Mouse (Mus musculus) lung, postnatal 36 days (tissue): Measurements from ENCODE around the gene 4933402D24Rik.
A peak's percentile ranks its signal among the peaks of the same experiment; 100 is the strongest.

ENCODE experiments used
- DNase-seq: peaks from one replicate; pipeline ENCODE4 v3.0.0; 2022; ENCODE audit warnings: mixed read lengths

Gene 4933402D24Rik

DNA sequence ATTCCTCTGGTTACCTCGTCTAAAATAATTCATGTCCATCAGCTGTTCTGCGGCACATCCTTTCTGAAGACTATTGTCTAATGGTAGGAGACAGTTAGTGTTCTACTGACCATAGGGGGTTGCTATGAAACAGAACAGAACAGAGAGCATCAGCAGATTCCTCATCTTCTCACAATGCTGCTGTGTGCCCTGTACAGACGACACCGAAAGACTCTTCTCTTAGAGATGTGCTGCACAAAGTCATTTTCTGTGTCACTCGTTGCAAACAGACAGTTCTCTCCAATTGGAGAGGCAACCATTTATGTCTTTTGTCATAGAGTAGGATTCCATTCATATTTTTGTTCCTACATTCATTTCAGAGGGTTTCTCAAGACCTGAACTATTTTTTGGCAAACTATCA, at the start of gene 4933402D24Rik:
Gene 4933402D24Rik (minus strand): TSS at position 101 of the 400 bp plus-strand sequence.
- DNase-seq, result no peak

DNA sequence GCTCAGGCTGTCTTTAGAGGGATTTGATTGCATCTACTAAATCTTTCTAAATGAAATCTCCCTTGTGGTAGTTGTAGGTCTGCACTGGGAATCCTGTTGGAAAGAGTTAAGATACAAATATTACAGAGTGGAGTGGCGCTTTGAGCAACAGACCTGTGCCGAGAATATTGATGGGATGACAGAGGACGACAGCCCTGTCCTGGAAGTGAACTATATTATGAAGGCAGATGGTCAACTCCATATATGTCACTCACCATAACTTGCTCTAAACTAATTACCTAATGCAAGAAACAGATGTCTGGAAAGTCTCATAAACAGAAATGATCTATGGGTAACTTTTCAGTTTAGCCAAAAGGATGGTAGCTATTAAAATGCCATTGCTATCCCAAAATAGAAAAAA, 39.5 kb upstream of the 4933402D24Rik start:
- no peak for DNase-seq

DNA sequence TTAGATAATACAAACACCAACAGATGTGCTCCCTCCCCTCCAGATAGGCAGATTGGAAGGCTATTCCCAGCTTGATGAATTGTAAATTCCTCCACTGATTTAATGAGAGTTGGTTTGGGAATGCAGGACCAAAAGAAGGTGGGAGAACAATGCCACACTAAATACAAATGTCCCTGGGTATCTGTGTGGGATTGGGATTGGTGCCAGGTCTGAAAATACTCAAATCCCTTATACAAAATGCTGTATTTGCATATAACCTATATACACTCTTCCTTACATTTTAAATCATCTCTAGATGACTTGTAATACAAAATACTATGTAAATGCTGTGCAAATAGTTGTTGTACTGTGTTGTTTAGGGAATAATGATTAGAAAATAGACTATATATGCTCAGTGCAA, 36.0 kb upstream of the 4933402D24Rik start:
- no peak for DNase-seq

DNA sequence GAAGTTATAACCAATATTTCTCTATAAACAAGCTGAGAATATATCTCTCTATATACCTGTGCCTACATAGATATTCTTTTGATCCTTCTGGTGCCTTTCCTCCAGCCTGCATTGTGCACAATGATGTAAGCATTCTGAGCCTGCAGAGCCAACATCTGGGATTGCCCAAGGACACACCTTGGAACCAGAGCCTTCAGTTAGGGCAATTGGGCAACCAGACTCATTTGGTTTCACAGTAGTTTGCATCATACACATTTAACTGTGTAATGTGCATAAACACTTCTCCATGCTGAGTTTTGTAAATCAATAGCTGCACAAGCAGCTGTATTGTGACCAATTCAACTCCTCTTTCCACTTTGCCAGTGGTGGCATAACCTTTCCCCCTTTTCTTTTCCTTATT, 25.3 kb upstream of the 4933402D24Rik start:
- peak; percentile 18 for DNase-seq

DNA sequence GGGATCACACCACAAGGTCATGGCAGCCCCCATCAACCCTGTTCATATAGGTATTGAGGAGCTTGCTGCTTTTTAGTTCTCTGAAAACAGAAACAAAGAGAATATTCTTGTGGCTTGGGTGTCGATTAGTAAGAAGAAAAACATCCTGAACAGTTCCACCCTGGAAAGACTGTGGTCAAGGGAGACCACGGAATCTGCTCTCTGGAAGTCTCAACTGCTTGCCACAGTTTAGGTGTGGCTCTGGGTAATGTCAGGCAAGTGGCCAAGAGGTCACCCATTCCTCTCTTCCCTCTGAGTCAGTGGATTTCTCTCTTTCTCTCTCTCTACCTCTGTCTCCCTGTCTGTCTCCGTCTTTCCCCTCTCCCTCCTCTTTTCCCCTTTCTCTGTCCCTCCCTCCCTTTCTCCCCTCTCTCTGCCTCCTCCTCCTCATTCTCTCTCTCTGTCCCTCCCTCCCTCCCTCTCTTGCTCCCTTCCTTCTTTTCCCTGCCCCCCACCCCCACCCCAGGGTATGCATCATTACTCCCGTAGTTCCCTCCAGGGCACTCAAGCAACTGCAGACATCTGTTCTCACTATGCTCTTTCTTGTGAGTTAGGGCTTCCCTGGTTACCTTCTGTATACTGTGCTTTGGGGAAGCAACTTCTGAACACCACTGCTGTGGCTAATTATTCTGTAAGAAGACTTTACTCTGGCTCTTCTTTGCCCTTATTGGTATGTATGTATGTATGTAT, 8.0 kb upstream of the 4933402D24Rik start:
- no peak for DNase-seq

DNA sequence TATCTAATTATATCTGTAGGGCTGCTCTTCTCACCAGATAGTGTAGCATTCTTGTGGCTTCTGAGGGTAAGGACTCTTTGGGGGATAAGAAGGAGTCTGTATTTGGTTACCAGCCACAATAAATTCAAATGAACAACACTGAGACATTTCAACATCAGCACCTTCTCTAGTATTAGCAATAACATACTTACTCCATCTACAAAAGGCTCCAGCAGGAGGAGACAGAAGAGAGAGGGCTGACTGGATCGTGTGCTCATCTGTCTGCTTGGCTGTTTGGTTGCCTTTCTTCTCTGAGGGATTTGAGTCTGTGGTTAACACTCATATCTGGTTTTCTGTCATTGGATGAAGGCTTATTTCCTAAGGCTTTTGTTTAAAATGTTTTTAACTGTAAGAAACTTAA, 7.3 kb upstream of the 4933402D24Rik start:
- DNase-seq, result no peak

DNA sequence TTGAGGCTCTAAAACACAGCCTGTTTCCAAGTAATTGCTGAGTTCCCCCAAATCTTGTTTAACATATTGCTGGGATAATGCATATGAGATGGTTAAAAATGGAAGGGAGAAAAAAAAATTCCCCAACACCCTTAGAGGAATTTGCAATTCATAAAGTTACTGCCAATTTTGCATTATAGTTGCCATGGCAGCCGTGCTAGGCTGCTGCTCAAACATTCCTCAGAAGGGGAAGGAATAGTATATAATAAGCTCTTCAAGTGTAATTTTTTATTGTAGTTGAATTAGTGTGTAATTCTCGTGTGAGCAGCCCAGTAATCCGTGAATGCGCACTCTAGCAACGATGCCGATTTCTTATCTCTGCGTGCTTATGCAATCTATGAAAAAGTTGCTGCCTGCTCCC, 1.2 kb upstream of the 4933402D24Rik start:
- no peak for DNase-seq

DNA sequence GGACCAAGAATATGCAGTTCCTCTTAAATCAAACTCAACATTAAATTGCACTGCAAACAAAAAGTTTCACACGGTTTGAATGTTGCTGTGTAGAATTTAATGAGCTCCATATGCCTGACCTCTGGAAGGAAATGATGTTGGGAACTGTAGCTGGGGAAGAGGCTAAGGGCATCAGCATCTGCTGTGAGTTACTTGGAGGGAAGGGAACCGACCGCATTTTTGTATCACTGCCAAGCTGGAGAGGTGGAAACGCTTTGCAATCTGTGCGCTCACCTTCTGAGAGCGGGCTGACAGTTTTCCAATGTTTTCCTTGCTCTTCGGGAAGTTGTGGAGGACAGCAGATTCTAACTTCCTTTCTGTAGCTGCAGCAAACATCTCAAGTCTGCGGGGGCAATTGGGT, 955 bp downstream of the 4933402D24Rik start:
- DNase-seq, result no peak

DNA sequence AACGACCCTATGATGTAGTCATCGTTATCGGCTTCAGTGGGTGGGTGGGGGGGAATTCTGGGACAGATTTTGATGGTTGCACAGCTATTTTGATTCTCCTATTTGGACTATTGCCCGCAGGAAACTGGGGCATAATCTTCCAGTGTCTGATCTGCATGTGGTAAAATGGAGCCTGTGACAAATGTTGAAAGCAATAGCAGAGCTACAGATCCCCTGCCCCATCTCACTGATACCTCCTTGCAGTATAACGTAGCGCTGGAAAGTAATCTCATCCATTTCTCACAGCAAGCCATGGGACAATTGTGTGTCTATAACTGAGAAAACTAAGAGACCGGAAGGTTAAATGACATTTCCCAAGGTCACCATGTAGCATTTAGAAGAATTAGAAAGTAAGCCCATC, 4.7 kb downstream of the 4933402D24Rik start:
- DNase-seq, result no peak

DNA sequence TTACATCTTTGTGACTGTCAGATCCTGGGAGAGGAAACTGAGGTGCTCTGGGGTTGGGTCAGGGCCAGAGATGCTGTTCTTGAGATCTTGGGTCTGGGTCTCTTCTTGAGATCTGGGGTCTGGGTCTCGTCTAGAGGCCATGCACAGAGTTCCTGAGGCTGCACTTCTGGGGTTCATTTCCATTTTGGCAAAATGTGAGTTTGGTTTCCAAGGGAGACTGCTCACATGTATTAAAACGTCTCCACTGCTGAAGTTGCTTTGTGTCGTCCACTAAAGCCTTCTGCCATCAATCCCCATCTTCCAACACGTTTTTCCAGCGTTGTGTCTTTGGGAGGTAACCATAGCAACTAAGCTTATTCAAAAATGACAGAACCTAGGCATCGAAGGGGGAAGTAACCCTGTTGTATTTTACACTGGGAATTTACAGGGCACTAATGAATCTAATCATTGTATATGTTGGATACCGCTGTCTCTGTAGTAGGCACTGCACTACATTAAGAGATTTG, 5.1 kb downstream of the 4933402D24Rik start:
- DNase-seq, result no peak

DNA sequence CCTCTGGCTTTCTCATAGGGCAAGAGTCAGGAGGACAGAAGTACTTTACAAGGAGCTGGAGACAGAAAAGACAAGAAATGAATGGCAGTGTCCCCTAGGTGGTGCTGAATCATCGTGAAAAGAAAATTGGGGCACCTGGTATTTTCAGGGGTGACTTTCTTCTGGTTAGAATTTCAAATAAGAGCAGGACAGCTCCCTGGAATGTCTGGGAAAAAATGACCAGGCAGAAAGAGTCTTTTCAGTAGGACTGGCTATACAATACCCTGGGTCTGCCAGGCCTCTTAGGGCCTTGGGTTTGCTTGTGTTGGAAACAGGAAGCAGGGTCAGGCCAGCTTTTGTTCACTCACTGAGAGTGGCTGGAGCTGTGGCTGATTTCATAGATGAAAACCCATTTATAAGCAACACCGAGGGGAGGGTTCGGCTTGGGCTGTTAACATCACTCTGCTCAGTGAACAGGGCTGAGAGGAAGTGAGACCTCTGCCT, 5.8 kb downstream of the 4933402D24Rik start:
- peak; percentile 25 for DNase-seq

DNA sequence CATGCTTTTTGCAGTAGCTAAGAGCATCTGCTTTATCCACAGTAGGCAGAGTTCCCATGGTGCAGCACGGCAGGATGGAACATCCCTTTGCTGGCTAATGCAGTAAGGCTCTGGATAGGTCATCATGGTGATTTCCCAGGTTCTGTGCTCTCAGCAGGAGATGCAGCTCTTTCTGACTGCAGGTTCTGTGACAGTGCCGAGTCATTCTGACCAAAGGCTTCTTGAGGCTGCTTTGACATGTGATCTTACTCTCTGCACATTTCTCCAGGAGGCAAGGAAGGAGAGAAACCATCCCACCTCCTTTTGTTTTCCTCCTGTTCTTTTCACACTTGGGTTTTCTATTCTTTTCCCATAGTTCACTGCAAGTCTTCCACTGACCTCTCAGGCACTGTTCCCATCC, 13.1 kb downstream of the 4933402D24Rik start:
- DNase-seq, result no peak

DNA sequence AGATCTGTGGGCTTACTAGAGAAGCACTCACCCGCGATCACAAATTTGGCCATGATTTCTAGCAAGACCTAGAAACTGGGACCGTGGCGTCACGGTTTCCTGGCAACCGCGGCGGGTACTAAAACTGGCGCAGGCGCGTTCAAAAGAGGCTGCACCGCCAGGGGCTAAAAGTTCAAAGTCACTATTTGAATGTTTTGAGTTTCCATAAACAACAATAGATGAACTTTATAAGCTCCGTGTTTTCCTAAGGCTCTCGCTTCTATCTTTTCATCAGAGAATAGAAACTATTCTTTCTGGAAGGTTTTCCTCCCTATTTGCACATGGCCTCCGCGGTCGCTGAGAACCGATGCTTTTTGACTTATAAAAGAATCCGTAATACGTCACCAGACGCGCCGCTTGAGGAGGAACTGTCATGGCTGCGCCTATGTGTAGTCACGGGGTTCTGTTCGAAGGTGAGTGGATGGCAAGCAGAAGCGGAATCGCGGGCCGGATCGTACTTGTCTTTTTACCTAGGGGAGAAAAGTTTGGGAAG, 38.8 kb downstream of the 4933402D24Rik start, which contains the start of the genes Mdh1b and Fastkd2:
Gene Mdh1b (minus strand): TSS at position 79 of the 532 bp plus-strand sequence.
Gene Fastkd2 (plus strand): TSS at position 375 of the 532 bp plus-strand sequence.
- DNase-seq, result peak; percentile 95

DNA sequence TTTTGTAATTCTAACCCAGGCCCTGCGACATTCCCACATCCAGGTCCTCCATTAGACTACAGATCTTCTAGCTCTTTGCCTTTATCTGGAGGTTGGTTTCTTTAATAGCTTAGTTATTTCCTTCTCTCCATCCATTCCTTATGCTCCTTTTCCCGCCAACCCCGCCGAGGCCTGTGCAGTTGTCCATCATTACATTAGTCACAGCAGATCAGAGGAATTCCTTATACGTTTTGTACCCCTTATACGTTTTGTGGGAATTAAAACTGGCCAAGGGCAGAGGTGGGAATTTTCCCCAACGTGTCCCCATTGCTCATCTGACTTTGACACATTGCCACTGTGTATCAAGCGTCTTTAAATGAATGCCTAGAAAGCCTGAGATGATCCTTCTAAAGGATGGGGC, 39.3 kb downstream of the 4933402D24Rik start:
- DNase-seq, result no peak

DNA sequence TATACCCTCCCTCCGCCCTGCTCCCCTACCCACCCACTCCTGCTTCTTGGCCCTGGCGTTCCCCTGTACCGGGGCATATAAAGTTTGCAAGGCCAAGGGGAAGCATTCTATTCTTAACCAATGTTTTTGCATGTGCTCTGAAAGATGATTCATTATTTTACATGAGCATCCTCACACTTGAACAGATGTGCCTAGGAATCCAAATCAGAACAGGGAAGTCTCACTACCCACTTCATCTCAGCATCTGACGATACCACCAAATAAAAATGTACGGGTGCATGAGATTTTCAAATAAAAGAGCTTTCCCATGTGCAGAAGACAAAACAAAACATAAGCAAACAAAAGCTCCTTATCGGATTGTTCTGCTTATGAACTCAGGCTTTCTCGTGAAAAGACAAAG, 48.9 kb downstream of the 4933402D24Rik start:
- DNase-seq, result no peak

DNA sequence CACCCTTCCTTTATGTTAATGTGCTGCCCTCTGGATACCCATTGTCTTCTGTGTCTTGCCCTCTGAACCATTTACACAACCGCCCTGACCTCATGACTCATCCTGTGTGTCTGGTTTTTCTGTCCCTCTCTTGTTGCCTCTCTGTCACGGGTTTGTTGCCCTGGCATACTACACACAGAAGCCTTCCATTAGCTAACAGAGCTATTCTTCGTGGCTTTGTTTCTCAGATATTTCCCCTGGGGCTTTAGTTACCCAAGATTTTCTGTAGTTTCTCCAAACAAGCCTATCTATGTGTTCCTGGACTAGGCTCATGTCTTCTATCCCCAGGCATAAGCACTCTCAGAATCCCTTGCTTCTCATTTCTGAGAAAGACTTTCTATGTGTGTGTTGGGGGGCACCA, 60.2 kb downstream of the 4933402D24Rik start:
- DNase-seq, result peak; percentile 30

DNA sequence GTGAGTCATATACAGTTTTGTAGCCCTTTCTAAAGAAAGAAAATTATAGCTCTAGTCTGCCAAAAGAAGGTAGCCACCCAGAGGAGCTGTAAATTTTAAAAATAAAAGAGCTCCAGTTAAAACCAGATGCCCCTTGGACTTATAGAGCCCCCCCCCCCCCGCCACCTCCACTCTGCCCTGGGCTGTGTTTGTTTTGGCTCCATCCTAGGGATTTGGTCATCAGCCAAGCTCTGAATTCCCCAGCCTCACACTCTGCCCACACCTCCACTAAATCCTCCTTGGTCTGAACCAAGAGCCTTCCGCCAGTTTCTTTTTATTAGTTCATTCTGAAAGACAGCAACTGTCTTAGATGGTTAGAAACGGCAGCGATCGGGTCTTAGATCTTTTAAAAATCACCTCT, 63.3 kb downstream of the 4933402D24Rik start:
- DNase-seq, result no peak
